ENCODE assay signal across 10 mouse cellular contexts in the genomic region with DNA sequence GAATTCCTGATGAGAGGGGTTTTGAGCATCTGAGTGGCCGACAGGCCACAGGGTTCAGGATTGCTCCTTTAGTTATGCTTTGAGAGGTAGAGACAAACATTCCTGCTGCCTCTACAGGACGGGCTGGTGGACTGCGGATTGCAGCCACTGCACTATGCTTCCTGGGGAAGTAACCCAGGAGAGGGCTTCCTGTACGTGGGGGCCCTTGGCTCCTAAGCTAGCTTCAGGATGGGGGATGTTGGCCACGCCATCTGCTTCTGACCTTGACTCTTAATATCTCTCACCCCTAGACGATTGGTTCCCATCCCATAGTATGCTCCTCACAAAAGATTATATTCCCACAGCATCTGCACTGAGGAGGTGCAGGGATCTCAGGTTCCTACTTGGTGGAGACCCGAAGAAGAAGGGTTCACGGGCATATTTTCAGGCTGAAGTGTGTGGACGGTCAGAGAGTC. TPM values are rescaled to one million over a fixed set of nuclear protein-coding genes. Genes with fewer than 3 reads are reported as not detected.
DNase-seq lines count a peak whose midpoint lies in the region; ATAC-seq and TF ChIP-seq lines count a peak whose summit lies in the region.
"Had no signal": no experiment of that assay in that cellular context is flagged by ENCODE, and none has a peak within 500 bp of the region (broad histone marks: within the 10 kb centered on the region; RNA-seq: fewer than 3 reads in every experiment).

No protein-coding gene starts in this region.

- no peak overlapping the region for H3K4me3 ChIP-seq in kidney, embryonic 15.5 days (replicated peaks)
- peak overlapping the region; percentile 33 for H3K4me3 ChIP-seq in bone marrow macrophage, adult 2 months (ENCODE audit: insufficient read depth, low read length)
- no peak overlapping the region for H3K4me3 ChIP-seq in embryonic facial prominence, embryonic 11.5 days (ENCODE audit: low read depth, low read length)
- no peak overlapping the region for H3K4me3 ChIP-seq in liver, embryonic 14.5 days (ENCODE audit: insufficient read depth in 1 of 2, low read depth in 2 of 2, low read length in 2 of 2)
- H3K4me3 ChIP-seq: neural tube, embryonic 12.5 days had no signal

- DNase-seq in kidney, adult 9 months, result no peak
- no peak for DNase-seq in embryonic facial prominence, embryonic 11.5 days (ENCODE audit: low spot score)
- DNase-seq in liver, embryonic 14.5 days (ENCODE audit: low read depth in 3 of 3, low spot score in 3 of 3), result no peak
- no peak for DNase-seq in frontal cortex, postnatal 10 days (ENCODE audit: low spot score in 2 of 2)
- DNase-seq in cerebellum, postnatal 14 days, result no peak
- DNase-seq: cerebellum, adult 2 months; gastrocnemius, postnatal 10 days had no signal

- no peaks in the 10 kb centered on the region for H3K9me3 ChIP-seq in kidney, embryonic 15.5 days (replicated peaks)
- no peaks in the 10 kb centered on the region for H3K9me3 ChIP-seq in embryonic facial prominence, embryonic 11.5 days (replicated peaks; ENCODE audit: control insufficient read depth, low read length)
- H3K9me3 ChIP-seq in liver, embryonic 14.5 days (ENCODE audit: control insufficient read depth, low read length), result no peaks in the 10 kb centered on the region
- H3K9me3 ChIP-seq: neural tube, embryonic 12.5 days had no signal

- 0 out of 2 replicates have a peak overlapping the region, but pooled peaks have one; percentile 10 for H3K9ac ChIP-seq in kidney, embryonic 15.5 days
- H3K9ac ChIP-seq in embryonic facial prominence, embryonic 11.5 days (replicated peaks; ENCODE audit: low read length), result no peak overlapping the region; the same call in 1 of the 2 replicates
- H3K9ac ChIP-seq in liver, embryonic 14.5 days (replicated peaks), result no peak overlapping the region
- H3K9ac ChIP-seq: neural tube, embryonic 12.5 days had no signal

- TF ChIP-seq CTCF in bone marrow macrophage, adult 2 months (IDR thresholded peaks at IDR 0.05; ENCODE audit: low read depth, low read length), result no peak
- TF ChIP-seq CTCF in liver, embryonic 14.5 days (IDR thresholded peaks at IDR 0.05; ENCODE audit: low read depth), result no peak

- no peaks in the 10 kb centered on the region for H3K27me3 ChIP-seq in kidney, embryonic 15.5 days
- H3K27me3 ChIP-seq in embryonic facial prominence, embryonic 11.5 days (ENCODE audit: control insufficient read depth, insufficient read depth, low read length), result no peaks in the 10 kb centered on the region
- H3K27me3 ChIP-seq in liver, embryonic 14.5 days (ENCODE audit: control insufficient read depth, insufficient read depth, low read length), result no peaks in the 10 kb centered on the region

- peak; percentile 12; the same call in 1 of the 2 replicates for ATAC-seq in kidney, embryonic 15.5 days (replicated peaks; ENCODE audit: low FRiP score)
- no peak for ATAC-seq in embryonic facial prominence, embryonic 11.5 days (replicated peaks; ENCODE audit: insufficient number of reproducible peaks, low FRiP score, low TSS enrichment, low read depth)
- ATAC-seq in liver, embryonic 14.5 days (ENCODE audit: insufficient read depth), result no peak

- no peak for TF ChIP-seq EP300 in liver, embryonic 14.5 days (IDR thresholded peaks at IDR 0.05; ENCODE audit: low read depth)

- WGBS in kidney, embryonic 15.5 days, result 58% methylated on average over 9 of the region's 9 CpGs
- 63% methylated on average over 9 of the region's 9 CpGs for WGBS in embryonic facial prominence, embryonic 11.5 days
- 39% methylated on average over 9 of the region's 9 CpGs for WGBS in liver, embryonic 14.5 days (ENCODE audit: insufficient replicate concordance)

- H3K27ac ChIP-seq in kidney, embryonic 15.5 days, result peak overlapping the region; percentile 84
- H3K27ac ChIP-seq in bone marrow macrophage, adult 2 months (ENCODE audit: insufficient read depth, low read depth, low read length), result peak overlapping the region; percentile 99
- H3K27ac ChIP-seq in embryonic facial prominence, embryonic 11.5 days (replicated peaks; ENCODE audit: low read depth, low read length), result peak overlapping the region; percentile 13; the same call in 1 of the 2 replicates
- H3K27ac ChIP-seq in liver, embryonic 14.5 days, result no peak overlapping the region
- H3K27ac ChIP-seq: neural tube, embryonic 12.5 days had no signal

- H3K4me2 ChIP-seq in kidney, embryonic 15.5 days, result no peak overlapping the region
- H3K4me2 ChIP-seq in embryonic facial prominence, embryonic 11.5 days (ENCODE audit: low read depth, low read length), result no peak overlapping the region
- peak overlapping the region; percentile 16; the same call in 1 of the 2 replicates for H3K4me2 ChIP-seq in liver, embryonic 14.5 days (ENCODE audit: low read depth)
- H3K4me2 ChIP-seq: neural tube, embryonic 12.5 days had no signal

- no peak for TF ChIP-seq POLR2A in bone marrow macrophage, adult 2 months (IDR thresholded peaks at IDR 0.05; ENCODE audit: borderline replicate concordance, low read depth, low read length)

- peaks cover 65% of the 10 kb centered on the region for H3K4me1 ChIP-seq in kidney, embryonic 15.5 days
- H3K4me1 ChIP-seq in bone marrow macrophage, adult 2 months (ENCODE audit: control insufficient read depth, insufficient read depth, low read length), result peaks cover 49% of the 10 kb centered on the region
- H3K4me1 ChIP-seq in embryonic facial prominence, embryonic 11.5 days (ENCODE audit: control insufficient read depth, insufficient read depth, low read length), result peaks cover 5% of the 10 kb centered on the region; the same call in 1 of the 2 replicates
- H3K4me1 ChIP-seq in liver, embryonic 14.5 days (replicated peaks; ENCODE audit: control insufficient read depth in 2 of 2, insufficient read depth in 2 of 2, low read length in 1 of 2), result peaks cover 23 to 55% of the 10 kb centered on the region in 2 experiments

- peaks cover 15% of the 10 kb centered on the region for H3K36me3 ChIP-seq in kidney, embryonic 15.5 days
- H3K36me3 ChIP-seq in embryonic facial prominence, embryonic 11.5 days (replicated peaks; ENCODE audit: control insufficient read depth, insufficient read depth, low read depth, low read length), result no peaks in the 10 kb centered on the region
- peaks cover 79% of the 10 kb centered on the region for H3K36me3 ChIP-seq in liver, embryonic 14.5 days (replicated peaks; ENCODE audit: control insufficient read depth, insufficient read depth, low read depth)

RNA-seq across cellular contexts. Expression of gene Fads3, which starts 18.0 kb away (rescaled TPM):
- 21.5 and 22.3 TPM in 2 replicates for polyA plus RNA-seq in kidney, embryonic 15.5 days (2015; fragmentation: Nextera tagmentation; extraction: Ambion mirVana)
- polyA plus RNA-seq in bone marrow macrophage, adult 2 months (2012; ENCODE audit: insufficient read depth, insufficient read length, missing spikeins), result 4.6 and 6.5 TPM in 2 replicates
- polyA plus RNA-seq in embryonic facial prominence, embryonic 11.5 days (2014; fragmentation: Nextera tagmentation; extraction: Ambion mirVana), result 3.7 TPM in 2 replicates
- polyA plus RNA-seq in liver, embryonic 14.5 days (2012; rRNA removed), result 8.2 and 8.3 TPM in 2 replicates
- polyA plus RNA-seq in liver, embryonic 14.5 days (2014; fragmentation: Nextera tagmentation; extraction: Ambion mirVana), result 4.4 and 5.1 TPM in 2 replicates

RNA-seq across cellular contexts. Expression of gene Rab3il1, which starts 21.9 kb away (rescaled TPM):
- 28.0 and 34.3 TPM in 2 replicates for polyA plus RNA-seq in kidney, embryonic 15.5 days (2015; fragmentation: Nextera tagmentation; extraction: Ambion mirVana)
- polyA plus RNA-seq in bone marrow macrophage, adult 2 months (2012; ENCODE audit: insufficient read depth, insufficient read length, missing spikeins), result 156 and 178 TPM in 2 replicates
- 53.8 and 56.4 TPM in 2 replicates for polyA plus RNA-seq in embryonic facial prominence, embryonic 11.5 days (2014; fragmentation: Nextera tagmentation; extraction: Ambion mirVana)
- polyA plus RNA-seq in liver, embryonic 14.5 days (2012; rRNA removed), result 116 and 122 TPM in 2 replicates
- polyA plus RNA-seq in liver, embryonic 14.5 days (2014; fragmentation: Nextera tagmentation; extraction: Ambion mirVana), result 240 and 255 TPM in 2 replicates

RNA-seq across cellular contexts. Expression of gene Best1, which starts 21.9 kb away (rescaled TPM):
- 1.4 and 1.7 TPM in 2 replicates for polyA plus RNA-seq in kidney, embryonic 15.5 days (2015; fragmentation: Nextera tagmentation; extraction: Ambion mirVana)
- polyA plus RNA-seq in bone marrow macrophage, adult 2 months (2012; ENCODE audit: insufficient read depth, insufficient read length, missing spikeins), result 0.44 and 2.3 TPM in 2 replicates
- polyA plus RNA-seq in embryonic facial prominence, embryonic 11.5 days (2014; fragmentation: Nextera tagmentation; extraction: Ambion mirVana), result 1.7 and 1.9 TPM in 2 replicates
- 0.08 TPM in 1 of 2 replicates, not detected in the other for polyA plus RNA-seq in liver, embryonic 14.5 days (2012; rRNA removed)
- polyA plus RNA-seq in liver, embryonic 14.5 days (2014; fragmentation: Nextera tagmentation; extraction: Ambion mirVana), result 0.09 and 0.10 TPM in 2 replicates

RNA-seq across cellular contexts. Expression of gene Fth1, which starts 42.9 kb away (rescaled TPM):
- 1,594 and 1,598 TPM in 2 replicates for polyA plus RNA-seq in kidney, embryonic 15.5 days (2015; fragmentation: Nextera tagmentation; extraction: Ambion mirVana)
- polyA plus RNA-seq in bone marrow macrophage, adult 2 months (2012; ENCODE audit: insufficient read depth, insufficient read length, missing spikeins), result 20,335 and 20,363 TPM in 2 replicates
- polyA plus RNA-seq in embryonic facial prominence, embryonic 11.5 days (2014; fragmentation: Nextera tagmentation; extraction: Ambion mirVana), result 1,303 and 1,312 TPM in 2 replicates
- polyA plus RNA-seq in liver, embryonic 14.5 days (2012; rRNA removed), result 1,645 and 1,653 TPM in 2 replicates
- 3,787 and 3,976 TPM in 2 replicates for polyA plus RNA-seq in liver, embryonic 14.5 days (2014; fragmentation: Nextera tagmentation; extraction: Ambion mirVana)
